Mouse (Mus musculus) intestine, postnatal 0 days (tissue): ENCODE data around the gene 1700001O22Rik. TPM values are rescaled to one million over a fixed set of nuclear protein-coding genes. Genes with fewer than 3 reads are reported as not detected.

ENCODE experiments used
- ATAC-seq: fragments of 200-750 bp; cut with Nextera tagmentation; 2 replicates; pipeline ENCODE4 v1.8.0; 2017; ENCODE audit warnings: mild to moderate bottlenecking, moderate TSS enrichment, moderate library complexity
- H3K27ac ChIP-seq: fragments of 300-500 bp; sonication (generic); 2 replicates; pipeline ENCODE4 v1.5.1; 2014; ENCODE audit warnings: mild to moderate bottlenecking, low read depth, low read length, moderate library complexity
- H3K27me3 ChIP-seq: fragments of 300-500 bp; sonication (generic); replicated peaks from 2 replicates; pipeline ENCODE4 v1.6.1; 2014; ENCODE audit warnings: low read length, mixed read lengths; ENCODE audit not compliant: control insufficient read depth, insufficient read depth
- H3K36me3 ChIP-seq: fragments of 300-500 bp; sonication (generic); 2 replicates; pipeline ENCODE4 v1.6.1; 2014; ENCODE audit warnings: mild to moderate bottlenecking, moderate library complexity; ENCODE audit not compliant: control insufficient read depth, insufficient read depth
- H3K4me1 ChIP-seq: fragments of 300-500 bp; sonication (generic); replicated peaks from 2 replicates; pipeline ENCODE4 v1.6.1; 2014; ENCODE audit warnings: antibody characterized with exemption, low read length, mixed read lengths; ENCODE audit not compliant: control insufficient read depth, insufficient read depth
- H3K4me2 ChIP-seq: fragments of 300-500 bp; sonication (generic); replicated peaks from 2 replicates; pipeline ENCODE4 v1.6.1; 2014; ENCODE audit warnings: low read depth, mild to moderate bottlenecking, moderate library complexity
- H3K4me3 ChIP-seq: fragments of 300-500 bp; sonication (generic); 2 replicates; pipeline ENCODE4 v1.5.1; 2014; ENCODE audit warnings: low read depth, low read length
- H3K9ac ChIP-seq: fragments of 300-500 bp; sonication (generic); 2 replicates; pipeline ENCODE4 v1.6.1; 2014; ENCODE audit warnings: mild to moderate bottlenecking, low read depth, low read length
- H3K9me3 ChIP-seq: fragments of 300-500 bp; sonication (generic); 2 replicates; pipeline ENCODE4 v1.6.1; 2016; ENCODE audit warnings: mixed run types; ENCODE audit not compliant: control insufficient read depth
- CTCF ChIP-seq: sonication (generic); IDR thresholded peaks from 2 replicates; pipeline ENCODE4 v1.5.1; 2016; ENCODE audit warnings: low read depth, mild to moderate bottlenecking, control low read depth, antibody characterized with exemption, moderate library complexity
- WGBS: fragments of 180-500 bp; shearing (Covaris S2); extraction: QIAGEN DNeasy Blood & Tissue Kit; methylation state at CpG from one replicate; pipeline ENCODE4 v1.1.7; 2014; 5-methylcytosine and 5-hydroxymethylcytosine counted together
- polyA plus RNA-seq: library from polyadenylated mRNA; unstranded; fragments of >200 nt; fragmentation: Nextera tagmentation; extraction: Ambion mirVana; gene quantifications from 2 replicates; pipeline ENCODE4 v1.2.1, GENCODE M21; 2015

Gene 1700001O22Rik
- polyA plus RNA-seq, 1 experiment from 2014 or later, result 0.60 TPM

- Histone ChIP-seq H3K9ac (peak within 1 kb of the TSS; percentile 73), H3K4me2 (peak within 1 kb of the TSS; percentile 85), H3K4me1 (peaks cover 11% of the 10 kb centered on the region; the same call in 1 of the 2 replicates), H3K9me3 (no peaks in the 10 kb centered on the region), H3K27me3 (no peaks in the 10 kb centered on the region), H3K27ac (peak within 1 kb of the TSS; percentile 80), H3K36me3 (no peaks in the 10 kb centered on the region), H3K4me3 (peak within 1 kb of the TSS; percentile 69)
- TF ChIP-seq CTCF, result no peak
- ATAC-seq, result peak; percentile 99
- WGBS, result under 1% methylated on average over 44 of the region's 44 CpGs
These were observed 4.3 kb upstream of the 1700001O22Rik start, which contains the start of gene Ntmt1 for GRCm38 (mm10) chr2:30807648-30808295. TSS of gene Ntmt1 (plus strand) at chr2:30807826.

- Histone ChIP-seq H3K9me3 (no peaks in the 10 kb centered on the region), H3K9ac (0 out of 2 replicates have a peak overlapping the region, but pooled peaks have one; percentile 73), H3K4me1 (peaks cover 11% of the 10 kb centered on the region; the same call in 1 of the 2 replicates), H3K27me3 (no peaks in the 10 kb centered on the region), H3K36me3 (no peaks in the 10 kb centered on the region), H3K4me3 (peak overlapping the region; percentile 69), H3K27ac (no peak overlapping the region), H3K4me2 (peak overlapping the region; percentile 85)
- TF ChIP-seq CTCF, result no peak
- WGBS, result 6% methylated on average over 28 of the region's 28 CpGs
- peak; percentile 16 for ATAC-seq
These were observed 3.7 kb upstream of the 1700001O22Rik start for GRCm38 (mm10) chr2:30807147-30807647.

GRCm38 (mm10) chr2:30805983-30806382 lies 2.5 kb upstream of the 1700001O22Rik start:
- Histone ChIP-seq H3K4me3 (no peak overlapping the region), H3K4me2 (no peak overlapping the region), H3K27ac (no peak overlapping the region), H3K27me3 (no peaks in the 10 kb centered on the region; the same call in 1 of the 2 replicates), H3K36me3 (no peaks in the 10 kb centered on the region), H3K4me1 (peaks cover 17% of the 10 kb centered on the region; the same call in 1 of the 2 replicates), H3K9ac (no peak overlapping the region), H3K9me3 (no peaks in the 10 kb centered on the region)
- no peak for ATAC-seq
- 89% methylated on average over 2 of the region's 2 CpGs for WGBS
- TF ChIP-seq CTCF, result no peak

GRCm38 (mm10) chr2:30801067-30801852 lies 2.2 kb downstream of the 1700001O22Rik start:
- Histone ChIP-seq H3K9ac (peak overlapping the region; percentile 48), H3K4me1 (0 out of 2 replicates have a peak, but pooled peaks cover 6% of the 10 kb centered on the region), H3K4me2 (peak overlapping the region; percentile 93), H3K4me3 (peak overlapping the region; percentile 47), H3K27ac (no peak overlapping the region), H3K36me3 (no peaks in the 10 kb centered on the region), H3K27me3 (no peaks in the 10 kb centered on the region; the same call in 1 of the 2 replicates), H3K9me3 (no peaks in the 10 kb centered on the region)
- TF ChIP-seq CTCF, result no peak
- under 1% methylated on average over 73 of the region's 77 CpGs for WGBS
- peak; percentile 55; the same call in 1 of the 2 replicates for ATAC-seq

DNA sequence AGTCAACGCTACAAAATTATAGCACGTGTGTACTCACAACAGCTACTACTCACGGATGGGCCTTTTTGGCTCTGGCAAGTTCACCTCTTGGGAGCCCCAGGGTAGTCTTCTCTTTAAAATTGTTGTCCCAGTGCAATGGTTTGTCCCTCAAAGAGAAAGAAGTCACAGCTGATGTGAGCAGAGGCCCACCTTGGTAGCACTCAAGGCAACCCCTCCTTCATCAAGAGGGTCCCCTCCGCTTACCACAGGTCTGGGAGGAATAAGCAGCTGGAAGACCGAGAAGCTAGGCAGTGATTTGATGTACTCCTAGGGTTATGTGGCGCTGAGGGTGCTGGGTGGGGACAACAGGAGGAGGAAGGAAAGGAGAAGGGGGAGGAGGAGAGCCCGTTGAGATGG lies 2.8 kb downstream of the 1700001O22Rik start:
- no peak for ATAC-seq
- TF ChIP-seq CTCF, result no peak
- 46% methylated on average over 7 of the region's 7 CpGs for WGBS
- peak overlapping the region; percentile 47 for H3K4me3 ChIP-seq
- H3K36me3 ChIP-seq, result no peaks in the 10 kb centered on the region
- H3K27me3 ChIP-seq, result no peaks in the 10 kb centered on the region; the same call in 1 of the 2 replicates
- no peak overlapping the region for H3K9ac ChIP-seq
- H3K27ac ChIP-seq, result no peak overlapping the region
- no peaks in the 10 kb centered on the region for H3K9me3 ChIP-seq
- H3K4me1 ChIP-seq, result 0 out of 2 replicates have a peak, but pooled peaks cover 6% of the 10 kb centered on the region
- H3K4me2 ChIP-seq, result peak overlapping the region; percentile 93

DNA sequence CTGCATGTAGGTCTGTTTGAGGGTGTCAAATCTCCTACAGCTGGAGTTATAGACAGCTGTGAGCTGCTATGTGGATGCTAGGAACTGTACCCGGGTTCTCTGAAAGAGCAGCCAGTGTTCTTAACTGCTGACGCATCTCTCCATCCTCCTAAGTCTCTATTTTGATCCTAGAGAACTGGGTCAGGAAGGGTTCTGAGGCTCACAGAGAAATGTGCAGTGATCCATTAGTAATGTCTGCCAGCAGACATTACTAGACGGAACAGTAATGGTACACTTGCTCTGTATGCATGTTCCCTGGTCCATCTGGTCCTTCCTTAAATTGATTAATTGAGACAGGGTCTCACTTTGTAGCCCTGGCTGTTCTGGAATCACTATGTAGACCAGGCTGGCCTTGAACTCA lies 4.0 kb downstream of the 1700001O22Rik start:
- no peaks in the 10 kb centered on the region for H3K36me3 ChIP-seq
- H3K9me3 ChIP-seq, result no peaks in the 10 kb centered on the region
- H3K4me2 ChIP-seq, result no peak overlapping the region
- H3K4me3 ChIP-seq, result no peak overlapping the region
- ATAC-seq, result no peak
- H3K4me1 ChIP-seq, result 0 out of 2 replicates have a peak, but pooled peaks cover 6% of the 10 kb centered on the region
- H3K27me3 ChIP-seq, result no peaks in the 10 kb centered on the region; the same call in 1 of the 2 replicates
- H3K9ac ChIP-seq, result no peak overlapping the region
- no peak for TF ChIP-seq CTCF
- 75% methylated on average over 3 of the region's 3 CpGs for WGBS
- no peak overlapping the region for H3K27ac ChIP-seq
